Mouse (Mus musculus): ENCODE data around the gene Eva1a.

The Eva1a gene

GRCm38 (mm10) chr6:82127827-82128226 lies 87.0 kb downstream of the Eva1a start:
- no peak for DNase-seq (ENCODE audit: low spot score in 2 of 2)

- DNase-seq (ENCODE audit: low spot score in 2 of 2) = no peak
These were observed 88.9 kb downstream of the Eva1a start for GRCm38 (mm10) chr6:82129630-82130217.

GRCm38 (mm10) chr6:82132876-82133591 lies 92.2 kb downstream of the Eva1a start:
- no peak for DNase-seq (ENCODE audit: low spot score in 2 of 2)

GRCm38 (mm10) chr6:82133592-82133978 lies 92.7 kb downstream of the Eva1a start:
- DNase-seq (ENCODE audit: low spot score in 2 of 2) = no peak

- no peak for DNase-seq (ENCODE audit: low spot score in 2 of 2)
These were observed 95.3 kb downstream of the Eva1a start for GRCm38 (mm10) chr6:82135959-82136712.
